Mouse (Mus musculus) embryonic facial prominence, embryonic 12.5 days (tissue): ENCODE results near the gene Anxa11. TPM values are rescaled to one million over a fixed set of nuclear protein-coding genes. Genes with fewer than 3 reads are reported as not detected.

Experiments used
- ATAC-seq: fragments of 200-750 bp; cut with Nextera tagmentation; 2 replicates; pipeline ENCODE4 v1.8.0; 2017; ENCODE audit not compliant: insufficient number of reproducible peaks, insufficient read depth, low FRiP score, low TSS enrichment
- H3K27ac ChIP-seq: fragments of 300-500 bp; sonication (generic); 2 replicates; pipeline ENCODE4 v1.5.1; 2016; ENCODE audit warnings: mild to moderate bottlenecking
- H3K27me3 ChIP-seq: fragments of 300-500 bp; sonication (generic); 2 replicates; pipeline ENCODE4 v1.6.1; 2016; ENCODE audit warnings: mild to moderate bottlenecking, moderate library complexity
- H3K36me3 ChIP-seq: fragments of 300-500 bp; sonication (generic); 2 replicates; pipeline ENCODE4 v1.6.1; 2016; ENCODE audit warnings: mild to moderate bottlenecking
- H3K4me1 ChIP-seq: fragments of 300-500 bp; sonication (generic); 2 replicates; pipeline ENCODE4 v1.6.1; 2016
- H3K4me2 ChIP-seq: fragments of 300-500 bp; sonication (generic); replicated peaks from 2 replicates; pipeline ENCODE4 v1.6.1; 2016; ENCODE audit warnings: mild to moderate bottlenecking, moderate library complexity
- H3K4me3 ChIP-seq: fragments of 300-500 bp; sonication (generic); 2 replicates; pipeline ENCODE4 v1.5.1; 2016; ENCODE audit warnings: mild to moderate bottlenecking
- H3K9ac ChIP-seq: fragments of 300-500 bp; sonication (generic); 2 replicates; pipeline ENCODE4 v1.6.1; 2016; ENCODE audit warnings: mild to moderate bottlenecking, moderate library complexity
- H3K9me3 ChIP-seq: fragments of 300-500 bp; sonication (generic); 2 replicates; pipeline ENCODE4 v1.6.1; 2016; ENCODE audit warnings: mild to moderate bottlenecking, moderate library complexity
- WGBS: fragments of 180-500 bp; shearing (Covaris S2); methylation state at CpG from one replicate; pipeline ENCODE4 v1.1.7; 2016; 5-methylcytosine and 5-hydroxymethylcytosine counted together
- polyA plus RNA-seq: library from polyadenylated mRNA; unstranded; fragments of >200 nt; fragmentation: Nextera tagmentation; extraction: Ambion mirVana; gene quantifications from 2 replicates; pipeline ENCODE4 v1.2.1, GENCODE M21; 2016

Anxa11 gene
- polyA plus RNA-seq, 1 experiment from 2014 or later, result 14.4 TPM

DNA sequence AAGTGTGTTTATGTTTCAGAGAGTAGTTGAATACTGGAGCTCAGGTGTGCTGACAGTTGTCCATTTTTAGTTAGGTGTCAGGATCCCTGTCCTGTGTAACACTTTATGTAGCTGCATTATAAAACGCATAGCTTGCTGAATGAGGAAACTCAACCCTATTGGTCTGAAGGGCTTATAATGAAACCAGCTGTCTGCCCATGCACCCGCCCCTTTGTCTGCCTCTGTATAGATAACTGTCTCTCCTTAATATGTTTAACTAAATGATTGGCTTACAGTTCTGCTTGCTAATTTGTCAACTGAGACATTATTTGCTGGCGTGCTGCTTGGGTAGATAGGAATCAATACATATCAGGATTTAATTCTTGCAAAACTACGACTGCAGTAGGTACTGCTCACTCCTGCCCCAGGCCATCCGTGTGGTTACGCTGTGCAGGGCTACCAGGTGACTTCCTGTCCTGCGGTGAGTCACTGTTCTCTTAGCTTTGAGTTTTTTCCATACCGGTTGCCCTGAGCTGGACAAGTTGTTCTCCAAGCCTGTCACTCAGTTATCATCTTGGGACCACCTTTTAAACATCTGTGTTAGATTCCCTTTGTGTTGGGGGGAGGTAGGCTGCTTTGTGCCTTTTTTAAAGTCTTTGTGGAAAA is 13.4 kb downstream of the Anxa11 start:
- H3K4me1 ChIP-seq, result peaks cover 16% of the 10 kb centered on the region; the same call in 1 of the 2 replicates
- no peak overlapping the region for H3K4me3 ChIP-seq
- no peak overlapping the region for H3K4me2 ChIP-seq
- no peaks in the 10 kb centered on the region for H3K9me3 ChIP-seq
- WGBS, result 43% methylated on average over 8 of the region's 8 CpGs
- no peak for ATAC-seq
- no peaks in the 10 kb centered on the region for H3K27me3 ChIP-seq
- H3K9ac ChIP-seq, result no peak overlapping the region
- H3K36me3 ChIP-seq, result no peaks in the 10 kb centered on the region
- H3K27ac ChIP-seq, result no peak overlapping the region

DNA sequence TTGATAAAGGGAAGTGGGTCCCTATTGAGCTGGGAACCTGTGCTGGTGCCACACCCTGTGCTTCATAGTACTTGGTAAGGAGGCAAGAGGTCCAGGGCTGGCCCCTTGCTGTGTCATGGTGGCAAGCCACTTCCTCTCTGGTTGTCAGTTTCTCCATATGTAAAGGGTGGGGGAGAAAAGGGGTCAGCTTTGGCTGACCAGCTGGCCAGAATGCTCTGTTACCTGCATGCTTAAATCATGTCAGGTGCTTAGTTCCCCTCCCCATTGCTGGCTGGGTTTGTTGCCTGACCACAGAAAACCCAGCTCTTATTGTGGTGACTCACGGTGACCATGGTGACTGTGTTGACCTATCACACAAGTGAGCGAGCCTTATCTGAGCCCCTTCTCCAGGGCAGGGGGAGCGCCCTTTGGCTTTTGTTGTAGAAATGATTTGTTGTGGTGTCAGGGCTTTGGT is 15.2 kb downstream of the Anxa11 start:
- 71% methylated on average over 3 of the region's 3 CpGs for WGBS
- no peak overlapping the region for H3K27ac ChIP-seq

DNA sequence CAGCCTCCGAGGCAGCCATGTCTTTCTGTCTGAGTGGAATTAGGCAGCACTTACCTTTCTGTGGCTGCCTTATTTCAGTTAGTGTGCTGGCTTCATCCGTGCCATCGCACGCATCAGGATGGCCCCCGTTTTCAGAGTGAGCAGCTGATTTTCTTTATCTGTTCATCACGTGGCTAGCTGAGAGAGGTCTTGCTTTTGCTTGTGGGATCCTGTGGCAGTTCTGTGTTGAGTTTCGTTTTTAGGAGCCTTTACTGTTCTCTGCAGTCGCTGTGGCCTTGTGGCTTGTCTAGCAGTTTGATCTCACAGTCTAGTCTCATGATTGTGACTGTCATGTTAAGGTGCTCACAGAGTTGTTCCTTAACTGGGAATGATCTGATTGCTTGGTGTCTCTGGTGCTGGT is 16.0 kb downstream of the Anxa11 start:
- Histone ChIP-seq H3K9ac (no peak overlapping the region), H3K4me1 (peaks cover 16% of the 10 kb centered on the region; the same call in 1 of the 2 replicates), H3K36me3 (no peaks in the 10 kb centered on the region), H3K9me3 (no peaks in the 10 kb centered on the region), H3K27me3 (no peaks in the 10 kb centered on the region), H3K27ac (no peak overlapping the region), H3K4me3 (no peak overlapping the region), H3K4me2 (no peak overlapping the region)
- WGBS, result 84% methylated on average over 8 of the region's 8 CpGs
- ATAC-seq, result no peak

More for the DNA sequence above, 15.2 kb downstream of the Anxa11 start:
- H3K9ac ChIP-seq, result no peak overlapping the region
- peaks cover 16% of the 10 kb centered on the region; the same call in 1 of the 2 replicates for H3K4me1 ChIP-seq
- no peaks in the 10 kb centered on the region for H3K36me3 ChIP-seq
- no peak for ATAC-seq
- H3K4me3 ChIP-seq, result no peak overlapping the region
- H3K9me3 ChIP-seq, result no peaks in the 10 kb centered on the region
- H3K4me2 ChIP-seq, result no peak overlapping the region
- no peaks in the 10 kb centered on the region for H3K27me3 ChIP-seq

DNA sequence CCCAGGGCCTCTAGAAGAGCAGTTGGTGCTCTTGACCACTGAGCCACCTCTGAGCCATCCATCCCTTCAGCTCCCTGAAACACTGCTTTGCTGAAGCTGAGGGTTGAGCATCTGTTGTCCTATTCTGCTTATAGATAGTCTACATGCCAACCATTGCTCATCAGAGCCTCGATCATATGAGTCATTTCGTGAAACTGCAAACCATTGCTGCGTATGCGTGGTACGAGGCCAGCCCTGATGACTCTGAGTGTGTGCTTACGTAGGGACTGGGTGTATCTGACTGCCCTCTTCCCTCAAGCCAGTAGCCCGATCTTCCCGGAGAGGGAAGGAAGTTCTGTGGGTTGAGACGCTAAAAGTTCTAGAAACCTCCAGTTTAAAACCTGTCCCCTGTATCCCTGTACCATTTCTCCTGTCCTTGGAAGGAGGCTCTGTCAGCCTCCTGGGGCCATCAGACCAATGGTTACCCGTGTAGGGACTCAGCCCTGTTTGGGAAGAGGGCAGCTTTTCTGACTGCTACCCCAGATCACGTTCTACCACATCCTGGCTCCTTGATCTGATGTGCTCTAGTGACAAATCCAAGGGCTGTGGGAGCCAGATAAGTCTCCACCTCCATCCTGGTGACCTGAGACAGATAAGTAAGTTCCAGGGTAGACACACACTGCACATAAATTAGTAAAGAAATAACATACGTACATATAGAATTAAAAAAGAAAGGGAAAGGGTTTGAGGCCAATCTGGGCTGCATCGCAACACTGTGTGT is 20.0 kb downstream of the Anxa11 start:
- no peak for ATAC-seq
- no peaks in the 10 kb centered on the region for H3K27me3 ChIP-seq
- H3K4me2 ChIP-seq, result no peak overlapping the region
- H3K27ac ChIP-seq, result no peak overlapping the region
- 88% methylated on average over 13 of the region's 13 CpGs for WGBS
- no peaks in the 10 kb centered on the region for H3K36me3 ChIP-seq
- H3K4me3 ChIP-seq, result no peak overlapping the region
- H3K9ac ChIP-seq, result no peak overlapping the region
- H3K9me3 ChIP-seq, result no peaks in the 10 kb centered on the region
- H3K4me1 ChIP-seq, result 0 out of 2 replicates have a peak, but pooled peaks cover 9% of the 10 kb centered on the region

DNA sequence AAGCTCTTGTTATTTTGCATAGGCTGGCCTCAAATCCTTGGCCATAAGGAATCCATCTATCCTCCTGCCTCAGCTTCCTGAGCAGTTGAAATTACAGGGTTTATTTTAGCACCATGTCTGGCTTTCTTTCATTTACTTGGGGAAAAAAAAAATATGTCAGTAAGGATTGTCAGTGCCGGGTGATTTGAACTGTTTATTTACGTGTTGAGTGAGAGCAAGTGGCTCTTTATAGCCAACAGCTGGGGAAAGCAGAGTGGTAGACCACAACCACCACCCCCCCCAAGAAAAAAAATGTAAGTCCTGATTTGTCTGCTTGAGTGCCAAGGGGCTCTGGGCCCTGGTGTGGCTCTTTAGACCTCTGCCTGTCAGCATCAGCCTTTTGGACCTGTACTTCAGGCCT is 21.8 kb downstream of the Anxa11 start:
- 67% methylated on average over 2 of the region's 2 CpGs for WGBS
- H3K36me3 ChIP-seq, result no peaks in the 10 kb centered on the region
- no peak for ATAC-seq
- no peak overlapping the region for H3K27ac ChIP-seq
- no peak overlapping the region for H3K4me3 ChIP-seq
- no peak overlapping the region for H3K9ac ChIP-seq
- H3K4me2 ChIP-seq, result no peak overlapping the region
- H3K9me3 ChIP-seq, result no peaks in the 10 kb centered on the region
- H3K4me1 ChIP-seq, result peaks cover 14% of the 10 kb centered on the region
- no peaks in the 10 kb centered on the region for H3K27me3 ChIP-seq

DNA sequence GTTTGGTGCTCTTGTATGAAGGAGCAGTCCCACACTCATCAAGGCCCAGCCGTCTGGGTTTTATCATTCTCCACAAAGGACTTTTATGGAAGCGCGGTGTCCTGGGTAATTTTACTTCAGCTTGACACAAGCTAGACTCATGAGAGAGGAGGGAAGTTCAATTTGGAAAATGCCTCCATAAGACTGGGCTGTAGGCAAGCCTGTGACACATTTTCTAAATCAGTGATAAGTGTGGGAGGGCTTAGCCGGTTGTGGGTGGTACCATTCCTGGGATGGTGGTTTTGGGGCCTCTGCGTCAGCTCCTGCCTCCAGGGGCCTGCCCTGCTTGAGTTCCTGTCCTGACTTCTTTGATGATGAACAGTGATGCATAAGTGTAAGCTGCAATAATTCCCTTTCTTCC is 23.3 kb downstream of the Anxa11 start:
- H3K4me1 ChIP-seq, result peaks cover 23% of the 10 kb centered on the region
- no peak for ATAC-seq
- H3K9me3 ChIP-seq, result no peaks in the 10 kb centered on the region
- H3K36me3 ChIP-seq, result no peaks in the 10 kb centered on the region
- H3K9ac ChIP-seq, result no peak overlapping the region
- 66% methylated on average over 5 of the region's 5 CpGs for WGBS
- H3K27me3 ChIP-seq, result no peaks in the 10 kb centered on the region
- H3K4me2 ChIP-seq, result no peak overlapping the region
- H3K27ac ChIP-seq, result no peak overlapping the region
- no peak overlapping the region for H3K4me3 ChIP-seq

DNA sequence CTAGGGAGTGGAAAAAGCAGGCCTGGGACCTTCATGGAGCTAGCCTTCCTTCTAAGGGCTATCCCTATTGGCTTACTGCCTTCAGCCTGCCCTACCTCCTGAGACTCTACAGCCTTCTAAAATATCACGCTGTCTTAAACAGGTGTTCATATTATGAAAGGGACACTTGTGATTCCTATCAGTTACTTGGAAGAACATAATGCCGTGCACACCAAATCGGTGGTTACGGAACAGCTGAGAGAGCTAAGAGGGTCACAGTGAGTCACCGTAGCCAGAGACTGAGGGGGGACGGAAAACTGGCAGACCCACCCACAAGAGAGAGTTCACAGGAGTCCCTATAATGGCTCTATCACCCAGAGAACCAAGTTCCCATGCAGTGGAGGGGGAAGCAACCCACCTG is 24.4 kb downstream of the Anxa11 start:
- WGBS, result 78% methylated on average over 6 of the region's 6 CpGs
- H3K27me3 ChIP-seq, result no peaks in the 10 kb centered on the region
- no peak overlapping the region for H3K4me2 ChIP-seq
- H3K9me3 ChIP-seq, result no peaks in the 10 kb centered on the region
- H3K36me3 ChIP-seq, result no peaks in the 10 kb centered on the region
- no peak overlapping the region for H3K9ac ChIP-seq
- ATAC-seq, result no peak; the same call in 1 of the 2 replicates
- peaks cover 23% of the 10 kb centered on the region for H3K4me1 ChIP-seq
- no peak overlapping the region for H3K27ac ChIP-seq
- H3K4me3 ChIP-seq, result no peak overlapping the region

DNA sequence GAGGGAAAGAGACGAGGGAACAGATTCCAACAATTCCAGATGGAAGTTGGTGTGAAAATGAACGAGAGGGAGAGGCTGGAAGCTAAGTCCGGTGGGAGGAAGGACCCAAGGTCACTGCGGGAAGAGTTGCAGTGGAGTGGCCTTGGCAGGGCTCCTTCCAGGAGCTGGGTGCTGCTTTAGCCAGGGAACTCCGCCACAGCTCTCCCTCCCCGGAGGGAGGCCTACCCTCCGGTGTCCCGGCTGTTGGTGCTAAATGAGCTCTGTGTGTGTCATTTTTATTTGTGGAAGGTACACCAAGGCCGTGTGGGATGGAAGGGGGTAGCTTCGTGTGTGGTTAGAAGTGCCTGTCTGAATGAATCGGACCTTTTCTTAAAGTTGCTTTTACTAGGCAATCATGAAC is 24.9 kb downstream of the Anxa11 start:
- 80% methylated on average over 11 of the region's 11 CpGs for WGBS
- Histone ChIP-seq H3K4me1 (peaks cover 23% of the 10 kb centered on the region), H3K4me3 (no peak overlapping the region), H3K4me2 (no peak overlapping the region), H3K36me3 (no peaks in the 10 kb centered on the region), H3K9me3 (no peaks in the 10 kb centered on the region), H3K27me3 (no peaks in the 10 kb centered on the region), H3K9ac (no peak overlapping the region), H3K27ac (no peak overlapping the region)
- ATAC-seq, result no peak

DNA sequence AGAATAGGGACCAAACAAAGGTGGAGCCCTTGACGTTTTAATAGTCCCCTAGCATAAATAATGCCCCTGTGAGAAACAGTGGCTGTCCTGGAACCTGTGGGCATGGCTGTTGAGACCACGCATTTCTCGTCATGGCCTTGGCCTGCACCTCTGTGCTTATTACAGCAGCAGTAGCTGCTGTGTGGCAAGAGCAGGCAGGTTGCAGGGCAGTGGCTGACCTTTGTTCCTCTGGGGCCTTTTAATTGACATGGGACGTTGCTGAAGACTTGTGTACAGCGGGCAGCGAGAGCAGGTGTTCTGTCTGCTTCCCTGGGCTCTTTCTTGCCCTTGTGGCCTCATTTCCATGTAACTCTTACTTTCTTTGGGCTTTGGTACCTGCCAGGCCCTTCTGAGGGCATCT is 25.9 kb downstream of the Anxa11 start:
- H3K4me1 ChIP-seq, result peaks cover 30% of the 10 kb centered on the region

DNA sequence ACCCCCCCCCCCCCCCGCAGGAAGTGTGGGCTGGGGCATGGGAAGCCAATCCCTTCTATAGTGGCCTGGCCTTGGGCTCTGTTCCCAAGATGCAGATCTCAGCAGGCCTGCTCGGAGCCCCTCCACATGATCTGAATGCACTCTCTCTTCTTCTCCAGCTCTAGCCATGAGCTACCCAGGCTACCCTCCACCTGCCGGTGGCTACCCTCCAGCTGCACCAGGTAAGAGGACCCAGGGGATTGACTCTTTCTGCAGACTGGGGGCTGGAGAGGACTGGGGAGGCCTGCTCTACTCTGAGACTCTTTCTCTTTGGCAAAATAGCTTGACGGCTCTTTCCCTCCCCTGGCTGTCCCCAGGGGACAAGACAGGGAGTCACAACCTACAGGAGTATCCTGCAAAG is 26.8 kb downstream of the Anxa11 start:
- no peak overlapping the region for H3K4me2 ChIP-seq
- no peak overlapping the region for H3K27ac ChIP-seq
- no peak for ATAC-seq
- H3K9me3 ChIP-seq, result no peaks in the 10 kb centered on the region
- H3K9ac ChIP-seq, result no peak overlapping the region
- no peak overlapping the region for H3K4me3 ChIP-seq
- H3K4me1 ChIP-seq, result peaks cover 30% of the 10 kb centered on the region
- H3K36me3 ChIP-seq, result no peaks in the 10 kb centered on the region
- H3K27me3 ChIP-seq, result no peaks in the 10 kb centered on the region
- 76% methylated on average over 3 of the region's 4 CpGs for WGBS

More for the DNA sequence above, 25.9 kb downstream of the Anxa11 start:
- Histone ChIP-seq H3K27ac (no peak overlapping the region), H3K9me3 (no peaks in the 10 kb centered on the region), H3K36me3 (no peaks in the 10 kb centered on the region), H3K4me2 (no peak overlapping the region), H3K9ac (no peak overlapping the region), H3K4me3 (no peak overlapping the region), H3K27me3 (no peaks in the 10 kb centered on the region)
- WGBS, result 46% methylated on average over 6 of the region's 6 CpGs
- ATAC-seq, result no peak

DNA sequence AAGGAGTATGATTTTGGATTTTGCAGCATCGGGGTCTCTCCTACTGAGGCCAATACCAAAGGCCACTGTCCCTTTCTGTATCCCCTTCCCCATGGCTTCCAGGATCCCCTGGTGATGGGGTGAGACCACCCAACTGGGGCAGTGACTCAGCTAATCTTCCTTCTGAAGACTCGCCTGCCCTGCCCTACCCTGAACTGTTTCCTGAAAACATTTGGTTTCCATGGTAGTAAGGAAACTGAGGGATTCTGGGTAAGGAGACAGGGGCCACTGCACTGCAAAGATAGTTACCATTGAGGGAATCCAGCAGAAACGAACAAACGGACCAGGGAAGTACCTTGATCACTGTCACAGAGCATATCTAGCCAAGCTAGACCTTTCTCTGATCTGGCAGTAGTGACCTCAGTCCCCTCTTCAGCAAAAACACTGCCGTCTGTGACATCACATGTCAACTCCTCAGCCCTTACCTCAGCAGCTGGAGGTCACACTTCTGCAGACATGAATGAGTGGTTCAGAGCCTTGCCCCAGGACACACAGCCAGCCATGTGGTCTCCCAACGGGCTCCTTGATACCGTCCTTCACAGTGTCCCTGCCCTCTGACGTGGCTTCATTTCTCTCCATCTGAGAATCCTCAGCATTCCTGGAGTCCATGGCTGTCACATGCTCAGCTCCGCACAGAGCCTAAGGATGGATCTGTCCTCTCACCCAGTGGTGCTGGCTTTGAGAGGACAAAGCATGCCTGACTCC is 27.4 kb downstream of the Anxa11 start:
- Histone ChIP-seq H3K9me3 (no peaks in the 10 kb centered on the region), H3K27me3 (no peaks in the 10 kb centered on the region), H3K4me3 (no peak overlapping the region), H3K9ac (no peak overlapping the region), H3K27ac (no peak overlapping the region), H3K36me3 (no peaks in the 10 kb centered on the region), H3K4me1 (peaks cover 30% of the 10 kb centered on the region), H3K4me2 (no peak overlapping the region)
- no peak for ATAC-seq
- 50% methylated on average over 9 of the region's 9 CpGs for WGBS
